Mouse (Mus musculus) cerebellum, adult 11-12 months (tissue): Measurements from ENCODE around the gene Sae1.

Experiments
- DNase-seq: peaks from one replicate; pipeline ENCODE4 v3.0.0; 2022

Gene Sae1

GRCm38 (mm10) chr7:16349999-16350398, 37.6 kb downstream of the Sae1 start:
- DNase-seq: no peak

- no peak for DNase-seq
These were observed 42.3 kb downstream of the Sae1 start for GRCm38 (mm10) chr7:16345297-16345696.

GRCm38 (mm10) chr7:16344598-16344997, 43.0 kb downstream of the Sae1 start:
- no peak for DNase-seq

- DNase-seq: no peak
These were observed 49.9 kb downstream of the Sae1 start for GRCm38 (mm10) chr7:16337733-16338132.

- DNase-seq: no peak
These were observed 58.5 kb downstream of the Sae1 start for GRCm38 (mm10) chr7:16329146-16329545.

- DNase-seq: peak; percentile 39
These were observed 61.0 kb downstream of the Sae1 start for GRCm38 (mm10) chr7:16326607-16326971.

- peak; percentile 81 for DNase-seq
These were observed 61.5 kb downstream of the Sae1 start for GRCm38 (mm10) chr7:16325920-16326606.

GRCm38 (mm10) chr7:16324661-16325060, 62.9 kb downstream of the Sae1 start:
- DNase-seq: no peak

GRCm38 (mm10) chr7:16320479-16320878, 67.1 kb downstream of the Sae1 start:
- no peak for DNase-seq

GRCm38 (mm10) chr7:16319216-16319615, 68.4 kb downstream of the Sae1 start:
- DNase-seq: no peak

GRCm38 (mm10) chr7:16317094-16317493, 70.5 kb downstream of the Sae1 start:
- DNase-seq: no peak

- DNase-seq: no peak
These were observed 72.3 kb downstream of the Sae1 start for GRCm38 (mm10) chr7:16315222-16315759.

- DNase-seq: no peak
These were observed 73.3 kb downstream of the Sae1 start for GRCm38 (mm10) chr7:16314221-16314775.

- DNase-seq: peak; percentile 83
These were observed 74.0 kb downstream of the Sae1 start for GRCm38 (mm10) chr7:16313481-16314220.

- DNase-seq: peak; percentile 81
These were observed 74.8 kb downstream of the Sae1 start for GRCm38 (mm10) chr7:16312672-16313311.

GRCm38 (mm10) chr7:16312011-16312671, 75.5 kb downstream of the Sae1 start:
- DNase-seq: peak; percentile 73

- peak; percentile 63 for DNase-seq
These were observed 76.1 kb downstream of the Sae1 start for GRCm38 (mm10) chr7:16311453-16312004.

GRCm38 (mm10) chr7:16310521-16311452, 76.8 kb downstream of the Sae1 start:
- DNase-seq: peak; percentile 72

- peak; percentile 88 for DNase-seq
These were observed 77.5 kb downstream of the Sae1 start for GRCm38 (mm10) chr7:16310020-16310520.

- DNase-seq: peak; percentile 91
These were observed 78.1 kb downstream of the Sae1 start for GRCm38 (mm10) chr7:16309318-16310019.
